Mouse (Mus musculus) hindbrain, embryonic 14.5 days (tissue): ENCODE measurements around the gene Gm10945. TPM values are rescaled to one million over a fixed set of nuclear protein-coding genes. Genes with fewer than 3 reads are reported as not detected.

Source experiments
- ATAC-seq: fragments of 200-750 bp; cut with Nextera tagmentation; 2 replicates; pipeline ENCODE4 v1.8.0; 2017; ENCODE audit warnings: moderate number of reproducible peaks, mild to moderate bottlenecking, moderate TSS enrichment, moderate library complexity; ENCODE audit not compliant: low FRiP score
- DNase-seq: peaks from one replicate; pipeline ENCODE4 v3.0.0-alpha.2; 2015; ENCODE audit warnings: low spot score
- H3K27ac ChIP-seq: fragments of 300-500 bp; sonication (generic); 2 replicates; pipeline ENCODE4 v1.5.1; 2014; ENCODE audit warnings: mild to moderate bottlenecking, moderate library complexity
- H3K27me3 ChIP-seq: fragments of 300-500 bp; sonication (generic); 2 replicates; pipeline ENCODE4 v1.6.1; 2014; ENCODE audit warnings: mild to moderate bottlenecking, low read length, mixed read lengths; ENCODE audit not compliant: control insufficient read depth, insufficient read depth
- H3K36me3 ChIP-seq: fragments of 300-500 bp; sonication (generic); replicated peaks from 2 replicates; pipeline ENCODE4 v1.6.1; 2014; ENCODE audit not compliant: control insufficient read depth, insufficient read depth
- H3K4me1 ChIP-seq: fragments of 300-500 bp; sonication (generic); replicated peaks from 2 replicates; pipeline ENCODE4 v1.6.1; 2014; ENCODE audit warnings: antibody characterized with exemption, low read length, mixed read lengths; ENCODE audit not compliant: control insufficient read depth, insufficient read depth
- H3K4me2 ChIP-seq: fragments of 300-500 bp; sonication (generic); replicated peaks from 2 replicates; pipeline ENCODE4 v1.6.1; 2014; ENCODE audit warnings: mild to moderate bottlenecking, moderate library complexity
- H3K4me3 ChIP-seq: fragments of 300-500 bp; sonication (generic); replicated peaks from 2 replicates; pipeline ENCODE4 v1.5.1; 2014; ENCODE audit warnings: mild to moderate bottlenecking, low read length
- H3K9ac ChIP-seq: fragments of 300-500 bp; sonication (generic); 2 replicates; pipeline ENCODE4 v1.6.1; 2014
- H3K9me3 ChIP-seq: fragments of 300-500 bp; sonication (generic); 2 replicates; pipeline ENCODE4 v1.6.1; 2016; ENCODE audit warnings: low read length; ENCODE audit not compliant: control insufficient read depth
- WGBS: fragments of 180-500 bp; shearing (Covaris S2); extraction: QIAGEN DNeasy Blood & Tissue Kit; methylation state at CpG from one replicate; pipeline ENCODE4 v1.1.7; 2014; 5-methylcytosine and 5-hydroxymethylcytosine counted together
- polyA plus RNA-seq: library from polyadenylated mRNA; unstranded; fragments of >200 nt; fragmentation: Nextera tagmentation; extraction: Ambion mirVana; gene quantifications from 2 replicates; pipeline ENCODE4 v1.2.1, GENCODE M21; 2014

The Gm10945 gene
- polyA plus RNA-seq, 1 experiment from 2014 or later: not detected

DNA sequence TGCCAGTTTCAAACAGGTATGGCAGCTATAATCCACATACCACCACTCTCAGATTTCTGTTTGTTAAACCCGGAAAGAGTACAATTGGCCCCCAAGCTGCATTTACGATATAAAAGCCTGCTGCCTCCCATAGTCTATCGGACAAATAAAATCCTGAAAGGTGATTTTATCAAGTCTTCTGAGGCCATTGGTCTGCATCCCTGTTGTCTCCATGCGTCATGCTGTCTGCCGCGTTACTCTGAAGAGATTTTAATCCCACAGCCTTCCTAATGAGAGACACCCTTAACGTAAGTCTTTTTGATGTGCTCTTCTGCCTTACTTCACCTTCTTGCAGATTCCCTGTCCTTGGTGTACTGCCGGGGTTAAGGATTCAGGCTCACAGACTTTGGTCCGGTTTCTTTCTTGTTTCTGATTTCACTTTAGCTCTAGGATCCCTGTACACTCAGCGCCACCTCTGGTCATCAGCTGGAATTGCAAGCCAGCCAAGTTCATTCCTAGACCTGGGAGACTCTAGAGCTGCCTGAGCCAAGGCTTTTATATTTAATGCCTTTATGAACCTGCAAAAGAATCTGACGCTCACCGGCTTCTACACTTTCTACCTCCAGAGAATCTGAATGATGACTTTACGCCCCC, 67.2 kb downstream of the Gm10945 start:
- H3K9me3 ChIP-seq: no peaks in the 10 kb centered on the region
- H3K4me2 ChIP-seq: no peak overlapping the region
- H3K27me3 ChIP-seq: no peaks in the 10 kb centered on the region
- H3K27ac ChIP-seq: no peak overlapping the region
- H3K9ac ChIP-seq: no peak overlapping the region
- 51% methylated on average over 13 of the region's 13 CpGs for WGBS
- H3K36me3 ChIP-seq: no peaks in the 10 kb centered on the region
- DNase-seq (peak; percentile 80), ATAC-seq (peak; percentile 55; the same call in 1 of the 2 replicates)
- H3K4me3 ChIP-seq: no peak overlapping the region
- H3K4me1 ChIP-seq: no peaks in the 10 kb centered on the region

Other genes starting within 250 kb of the Gm10945 start
- gene Oprm1, start 3.3 kb downstream of the Gm10945 start, polyA plus RNA-seq: 2.3 and 3.6 TPM in 2 replicates